Mouse (Mus musculus): Measurements from ENCODE around the gene Fam171a1. TPM values are rescaled to one million over a fixed set of nuclear protein-coding genes. Genes with fewer than 3 reads are reported as not detected.

Gene Fam171a1
- polyA plus RNA-seq, 2 experiments: 1.7 to 2.4 TPM

DNA sequence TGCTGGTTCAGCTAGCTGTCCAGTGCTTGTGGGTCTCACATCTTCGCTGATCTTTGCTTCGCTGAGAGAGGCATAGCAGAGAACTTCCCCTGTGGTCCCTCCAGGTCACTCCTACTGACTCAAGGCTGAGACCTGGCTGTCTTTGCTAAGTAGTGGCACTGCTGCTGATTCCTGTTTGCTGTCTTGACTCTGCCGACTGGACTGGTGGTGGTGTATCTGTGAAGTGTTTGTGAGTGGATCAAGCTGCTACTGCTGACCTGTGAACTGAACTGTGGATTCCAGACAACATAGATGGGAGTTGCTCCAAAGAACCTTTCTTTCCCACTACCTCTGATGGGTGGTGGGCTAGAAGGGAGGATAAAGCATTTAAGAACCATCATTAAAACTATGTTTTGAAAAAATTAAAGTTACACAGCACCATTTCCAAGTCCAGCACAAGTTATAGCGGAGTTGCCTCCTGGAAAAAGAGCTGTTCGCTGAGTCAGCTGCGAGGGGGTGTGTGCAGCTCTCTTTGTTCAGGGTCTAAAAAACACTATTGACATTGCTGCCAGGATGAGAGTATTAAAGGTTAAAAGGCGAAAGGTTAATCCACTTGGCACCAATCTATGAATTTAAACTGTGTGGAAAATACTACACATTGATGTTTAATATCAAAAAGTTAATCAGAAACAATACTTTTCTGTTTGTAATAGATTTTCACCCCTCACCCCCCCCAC is 52.0 kb downstream of the Fam171a1 start:
- TF ChIP-seq EP300 (IDR thresholded peaks at IDR 0.05; ENCODE audit: low read depth): no peak
- no peak for TF ChIP-seq CTCF (IDR thresholded peaks at IDR 0.05; ENCODE audit: low read depth)
- H3K4me2 ChIP-seq (ENCODE audit: low read depth): no peak overlapping the region
- no peaks in the 10 kb centered on the region for H3K27me3 ChIP-seq (ENCODE audit: control insufficient read depth, insufficient read depth, low read length)
- DNase-seq (ENCODE audit: low read depth in 3 of 3, low spot score in 3 of 3): no peak
- H3K9me3 ChIP-seq (ENCODE audit: control insufficient read depth, low read length): no peaks in the 10 kb centered on the region
- peaks cover 0 to 3% of the 10 kb centered on the region in 2 experiments; a peak in 2 of 4 replicates for H3K4me1 ChIP-seq (replicated peaks; ENCODE audit: control insufficient read depth in 2 of 2, insufficient read depth in 2 of 2, low read length in 1 of 2)
- no peak for ATAC-seq (ENCODE audit: insufficient read depth)
- H3K36me3 ChIP-seq (replicated peaks; ENCODE audit: control insufficient read depth, insufficient read depth, low read depth): no peaks in the 10 kb centered on the region
- no peak overlapping the region for H3K4me3 ChIP-seq (ENCODE audit: insufficient read depth in 1 of 2, low read depth in 2 of 2, low read length in 2 of 2)
- 60% methylated on average over 7 of the region's 7 CpGs for WGBS (ENCODE audit: insufficient replicate concordance)
- H3K27ac ChIP-seq: no peak overlapping the region
- H3K9ac ChIP-seq (replicated peaks): no peak overlapping the region

DNA sequence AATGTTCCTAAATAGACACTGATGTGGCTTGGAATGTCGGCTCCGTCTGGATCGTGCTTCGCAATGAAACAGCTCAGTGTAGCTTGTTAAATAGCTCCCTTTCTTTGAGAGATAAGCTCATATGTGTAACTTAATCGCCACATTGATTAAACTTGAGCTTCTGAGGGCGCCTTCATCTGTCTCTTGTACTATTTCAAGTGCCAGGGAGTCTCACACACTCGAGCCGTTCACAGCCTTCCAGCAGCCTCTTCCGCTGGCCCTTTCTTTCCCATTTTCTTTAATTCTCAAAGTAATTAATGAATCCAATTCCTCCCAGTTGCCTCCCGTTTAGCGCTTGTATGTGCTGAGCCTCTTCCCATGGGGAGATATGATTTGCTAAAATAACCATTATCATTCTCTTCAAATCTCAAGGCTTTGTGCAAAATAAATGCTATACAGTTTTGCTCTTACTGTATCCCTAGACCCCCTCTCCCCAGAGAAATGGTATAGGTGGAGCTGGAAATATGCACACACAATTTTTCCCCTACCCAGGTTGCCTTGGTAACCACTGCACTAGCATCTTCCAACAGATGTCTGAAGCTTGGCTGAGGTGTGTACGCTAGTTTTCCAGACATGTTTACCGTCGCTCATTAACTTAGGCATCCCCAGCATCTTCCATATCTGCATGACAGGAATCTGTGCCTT is 54.8 kb downstream of the Fam171a1 start:
- 71% methylated on average over 14 of the region's 14 CpGs for WGBS (ENCODE audit: insufficient replicate concordance)
- ATAC-seq (ENCODE audit: insufficient read depth) (no peak), DNase-seq (ENCODE audit: low read depth in 3 of 3, low spot score in 3 of 3) (no peak)
- H3K4me1 ChIP-seq (replicated peaks; ENCODE audit: control insufficient read depth in 2 of 2, insufficient read depth in 2 of 2, low read length in 1 of 2): peaks cover 0 to 3% of the 10 kb centered on the region in 2 experiments; a peak in 1 of 4 replicates
- H3K4me3 ChIP-seq (ENCODE audit: insufficient read depth in 1 of 2, low read depth in 2 of 2, low read length in 2 of 2): no peak overlapping the region
- H3K27ac ChIP-seq: no peak overlapping the region
- no peaks in the 10 kb centered on the region for H3K9me3 ChIP-seq (ENCODE audit: control insufficient read depth, low read length)
- no peak for TF ChIP-seq EP300 (IDR thresholded peaks at IDR 0.05; ENCODE audit: low read depth)
- no peak overlapping the region for H3K9ac ChIP-seq (replicated peaks)
- no peak overlapping the region for H3K4me2 ChIP-seq (ENCODE audit: low read depth)
- no peaks in the 10 kb centered on the region for H3K27me3 ChIP-seq (ENCODE audit: control insufficient read depth, insufficient read depth, low read length)
- no peaks in the 10 kb centered on the region for H3K36me3 ChIP-seq (replicated peaks; ENCODE audit: control insufficient read depth, insufficient read depth, low read depth)

DNA sequence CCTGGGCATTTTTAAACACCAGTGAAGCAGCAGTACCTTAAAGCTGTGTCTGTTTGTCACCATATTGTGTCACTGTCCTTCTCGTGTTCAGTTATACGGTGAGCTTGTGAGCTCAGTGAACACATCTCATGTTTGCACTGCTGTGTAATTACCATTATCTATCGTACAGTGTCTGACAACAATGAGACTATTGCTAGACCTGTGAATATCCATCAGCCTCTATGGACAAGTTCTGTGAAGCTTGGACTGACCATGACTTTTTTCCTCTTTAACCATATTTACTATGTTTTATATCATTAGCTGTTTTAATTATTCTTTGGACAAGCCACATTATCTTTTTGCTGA is 55.4 kb downstream of the Fam171a1 start:
- Histone ChIP-seq H3K9ac (replicated peaks) (no peak overlapping the region), H3K4me1 (replicated peaks; ENCODE audit: control insufficient read depth in 2 of 2, insufficient read depth in 2 of 2, low read length in 1 of 2) (peaks cover 0 to 3% of the 10 kb centered on the region in 2 experiments; a peak in 1 of 4 replicates), H3K36me3 (replicated peaks; ENCODE audit: control insufficient read depth, insufficient read depth, low read depth) (no peaks in the 10 kb centered on the region), H3K27ac (no peak overlapping the region), H3K4me3 (ENCODE audit: insufficient read depth in 1 of 2, low read depth in 2 of 2, low read length in 2 of 2) (no peak overlapping the region), H3K9me3 (ENCODE audit: control insufficient read depth, low read length) (no peaks in the 10 kb centered on the region), H3K4me2 (ENCODE audit: low read depth) (no peak overlapping the region), H3K27me3 (ENCODE audit: control insufficient read depth, insufficient read depth, low read length) (no peaks in the 10 kb centered on the region)
- DNase-seq (ENCODE audit: low read depth in 3 of 3, low spot score in 3 of 3) (no peak), ATAC-seq (ENCODE audit: insufficient read depth) (no peak)
- WGBS (ENCODE audit: insufficient replicate concordance): 65% methylated on average over 3 of the region's 3 CpGs
- TF ChIP-seq EP300 (IDR thresholded peaks at IDR 0.05; ENCODE audit: low read depth): no peak
- no peak for TF ChIP-seq CTCF (IDR thresholded peaks at IDR 0.05; ENCODE audit: low read depth)

DNA sequence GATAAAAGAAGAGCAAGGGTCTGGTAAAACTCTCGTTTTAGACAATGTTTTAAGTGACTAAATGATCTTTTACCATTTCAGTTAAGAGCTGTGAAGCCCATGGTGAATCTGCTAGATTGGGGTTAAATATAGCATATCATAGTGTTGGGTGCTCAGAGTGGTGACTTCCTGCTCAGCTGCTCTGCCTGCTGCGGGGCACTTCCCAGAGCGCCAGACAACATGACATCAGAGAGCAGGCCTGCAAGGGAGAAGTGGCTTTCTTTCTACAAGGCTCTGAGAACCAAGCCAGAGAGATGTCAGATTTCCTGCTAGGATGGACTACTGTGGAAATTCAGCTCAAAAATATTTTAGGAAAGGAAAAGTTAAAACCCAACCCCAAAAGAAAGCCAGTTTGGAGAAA is 57.8 kb downstream of the Fam171a1 start:
- Histone ChIP-seq H3K36me3 (replicated peaks; ENCODE audit: control insufficient read depth, insufficient read depth, low read depth) (no peaks in the 10 kb centered on the region), H3K4me3 (ENCODE audit: insufficient read depth in 1 of 2, low read depth in 2 of 2, low read length in 2 of 2) (no peak overlapping the region), H3K4me1 (replicated peaks; ENCODE audit: control insufficient read depth in 2 of 2, insufficient read depth in 2 of 2, low read length in 1 of 2) (no peaks in the 10 kb centered on the region), H3K9me3 (ENCODE audit: control insufficient read depth, low read length) (no peaks in the 10 kb centered on the region), H3K4me2 (ENCODE audit: low read depth) (no peak overlapping the region), H3K27ac (no peak overlapping the region), H3K27me3 (ENCODE audit: control insufficient read depth, insufficient read depth, low read length) (no peaks in the 10 kb centered on the region), H3K9ac (replicated peaks) (no peak overlapping the region)
- ATAC-seq (ENCODE audit: insufficient read depth) (no peak), DNase-seq (ENCODE audit: low read depth in 3 of 3, low spot score in 3 of 3) (no peak)
- WGBS (ENCODE audit: insufficient replicate concordance): 13% methylated on average over 3 of the region's 3 CpGs
- TF ChIP-seq EP300 (IDR thresholded peaks at IDR 0.05; ENCODE audit: low read depth): no peak
- TF ChIP-seq CTCF (IDR thresholded peaks at IDR 0.05; ENCODE audit: low read depth): no peak

DNA sequence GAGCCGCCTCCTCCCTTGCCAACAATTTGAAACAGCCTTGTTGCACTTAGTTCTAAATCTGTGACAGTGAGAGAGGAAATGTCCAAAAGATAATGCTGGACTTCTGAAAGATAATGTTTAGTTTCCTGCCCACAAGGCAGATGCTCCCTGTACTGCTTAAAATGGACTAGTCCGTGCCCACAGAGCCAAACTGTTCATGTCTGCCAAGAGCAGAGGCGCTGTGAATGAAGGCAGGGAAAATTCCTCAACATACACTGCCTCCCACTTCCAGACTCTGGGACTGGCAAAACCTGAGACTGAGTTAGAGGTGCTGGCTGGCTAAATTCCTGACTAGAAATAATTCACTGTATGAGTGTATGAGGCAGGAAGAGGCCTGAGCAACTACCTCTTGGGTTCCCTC is 58.6 kb downstream of the Fam171a1 start:
- Histone ChIP-seq H3K27ac (no peak overlapping the region), H3K4me1 (replicated peaks; ENCODE audit: control insufficient read depth in 2 of 2, insufficient read depth in 2 of 2, low read length in 1 of 2) (no peaks in the 10 kb centered on the region), H3K27me3 (ENCODE audit: control insufficient read depth, insufficient read depth, low read length) (no peaks in the 10 kb centered on the region), H3K36me3 (replicated peaks; ENCODE audit: control insufficient read depth, insufficient read depth, low read depth) (no peaks in the 10 kb centered on the region), H3K9ac (replicated peaks) (no peak overlapping the region), H3K9me3 (ENCODE audit: control insufficient read depth, low read length) (no peaks in the 10 kb centered on the region), H3K4me2 (ENCODE audit: low read depth) (no peak overlapping the region), H3K4me3 (ENCODE audit: insufficient read depth in 1 of 2, low read depth in 2 of 2, low read length in 2 of 2) (no peak overlapping the region)
- no peak for DNase-seq (ENCODE audit: low read depth in 3 of 3, low spot score in 3 of 3)
- no peak for ATAC-seq (ENCODE audit: insufficient read depth)
- TF ChIP-seq EP300 (IDR thresholded peaks at IDR 0.05; ENCODE audit: low read depth): no peak
- no peak for TF ChIP-seq CTCF (IDR thresholded peaks at IDR 0.05; ENCODE audit: low read depth)
- WGBS (ENCODE audit: insufficient replicate concordance): 25% methylated on average over 3 of the region's 3 CpGs

Measured in liver, embryonic 14.5 days (tissue).